Mouse (Mus musculus): ENCODE data around the gene Olfr1057.
"Not testable (repeated sequence)": the region's sequence is repeated elsewhere in the genome, so short reads cannot be mapped to it uniquely, and the experiment has no call there.

Olfr1057 gene

DNA sequence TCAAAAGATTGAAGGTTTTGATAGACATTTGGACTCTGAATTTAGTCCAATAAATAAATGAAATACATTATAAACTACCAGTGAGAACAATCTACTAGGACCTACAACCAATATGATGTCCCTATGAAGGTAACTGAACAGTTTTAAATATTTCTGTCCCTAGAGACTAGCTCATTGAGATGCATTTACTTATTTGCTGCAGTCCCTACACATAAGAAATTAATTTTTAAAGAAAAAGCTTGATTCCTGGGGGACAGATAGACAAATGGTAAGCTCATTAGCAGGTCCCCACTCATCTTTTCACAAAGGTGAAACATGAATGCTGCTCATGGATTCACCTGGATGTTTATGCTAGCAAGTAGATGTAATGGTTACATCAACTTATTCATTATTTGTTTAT lies at the start of gene Olfr1057:
Gene Olfr1057, minus strand, starts transcription at position 101 of the 400 bp plus-strand sequence.
- no peak for DNase-seq

DNA sequence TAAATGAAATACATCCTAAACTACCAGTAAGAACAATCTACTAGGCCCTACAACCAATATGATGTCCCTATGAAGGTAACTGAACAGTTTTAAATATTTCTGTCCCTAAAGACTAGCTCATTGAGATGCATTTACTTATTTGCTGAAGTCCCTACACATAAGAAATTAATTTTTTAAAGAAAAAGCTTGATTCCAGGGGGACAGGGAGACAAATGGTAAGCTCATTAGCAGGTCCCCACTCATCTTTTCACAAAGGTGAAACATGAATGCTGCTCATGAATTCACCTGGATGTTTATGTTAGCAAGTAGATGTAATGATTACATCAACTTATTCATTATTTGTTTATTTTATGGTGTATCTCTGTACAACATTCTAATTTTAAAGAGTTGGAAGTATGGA lies 48.5 kb upstream of the Olfr1057 start, which contains the start of gene Olfr1062:
Gene Olfr1062, minus strand, starts transcription at position 101 of the 400 bp plus-strand sequence.
- DNase-seq = not testable (repeated sequence)

DNA sequence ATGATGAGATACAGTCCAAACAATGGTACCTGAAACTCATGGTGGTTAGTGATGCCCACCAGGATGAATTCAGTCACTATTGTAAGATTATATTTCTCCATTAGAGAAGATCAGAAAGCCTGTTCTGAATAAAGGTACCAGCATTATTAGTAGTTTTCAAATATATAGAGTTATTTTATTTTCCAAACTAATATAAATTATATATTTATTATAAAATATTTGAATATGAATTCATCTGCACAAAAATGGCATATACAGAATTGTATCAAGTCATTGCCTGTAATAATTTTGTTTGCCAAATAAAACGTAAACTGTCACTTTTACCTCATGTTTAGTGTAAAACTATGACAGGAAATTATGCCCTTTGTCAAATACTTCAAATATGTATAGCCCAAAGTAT lies 35.8 kb upstream of the Olfr1057 start, which contains the start of gene Olfr1061:
Gene Olfr1061, minus strand, starts transcription at position 101 of the 400 bp plus-strand sequence.
- DNase-seq = no peak

DNA sequence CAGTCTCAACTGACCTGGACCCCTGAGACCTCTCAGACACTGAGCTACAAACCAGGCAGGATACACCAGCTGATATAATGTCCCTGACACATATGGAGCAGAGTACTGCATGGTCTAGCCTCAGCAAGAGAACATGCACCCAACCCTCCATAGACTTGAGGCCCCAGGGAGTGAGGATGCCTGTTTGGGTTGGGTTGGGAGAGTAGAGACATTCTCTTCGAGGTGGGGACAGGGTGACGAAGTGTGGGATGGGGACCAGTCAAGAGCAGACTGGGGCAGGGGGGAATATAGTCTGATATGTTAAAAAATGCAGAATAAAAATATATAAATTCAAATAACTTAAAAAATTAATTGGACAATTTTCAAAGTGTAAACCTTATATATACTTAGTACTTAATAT lies 16.9 kb upstream of the Olfr1057 start:
- DNase-seq = no peak

DNA sequence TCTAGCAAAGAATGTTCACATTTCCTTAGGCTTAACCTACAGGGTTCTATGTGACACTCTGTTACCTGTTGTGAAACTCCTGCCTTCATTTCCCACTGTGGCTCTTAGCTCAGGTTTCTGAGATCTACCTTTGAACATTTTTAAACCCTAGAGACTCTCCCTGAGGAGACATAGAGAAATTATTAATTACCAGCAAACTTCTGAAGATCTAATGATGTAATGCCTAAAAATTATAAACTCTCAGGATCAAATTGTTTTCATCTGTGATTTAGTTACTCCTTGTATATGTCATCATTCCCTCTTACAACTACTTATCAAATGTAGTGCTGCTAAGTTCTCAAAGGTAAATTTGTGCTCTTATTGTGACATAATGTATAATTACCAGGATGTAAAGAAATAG lies 10.3 kb upstream of the Olfr1057 start, which contains the start of gene Olfr1058:
Gene Olfr1058, minus strand, starts transcription at position 101 of the 400 bp plus-strand sequence.
- not testable (repeated sequence) for DNase-seq

DNA sequence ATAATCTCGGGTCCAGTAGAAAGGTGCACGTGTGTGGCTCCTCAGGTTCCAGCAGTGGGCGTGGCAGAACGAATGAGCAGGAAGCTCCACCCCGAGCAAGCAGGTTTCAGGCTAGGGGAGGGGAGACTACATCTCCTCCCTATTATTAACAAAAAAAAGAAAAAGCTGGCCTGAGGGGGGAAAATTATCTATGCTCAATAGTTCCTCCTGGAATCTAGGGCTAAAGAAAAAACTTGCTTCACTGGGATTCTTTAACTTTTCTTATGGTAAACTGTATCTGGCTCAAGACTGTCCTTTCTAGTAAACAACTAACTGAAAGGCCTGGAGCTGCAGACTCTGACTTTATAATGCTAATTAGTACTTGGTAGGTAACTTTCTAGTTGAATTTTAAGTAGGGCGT lies 11.9 kb downstream of the Olfr1057 start:
- not testable (repeated sequence) for DNase-seq

DNA sequence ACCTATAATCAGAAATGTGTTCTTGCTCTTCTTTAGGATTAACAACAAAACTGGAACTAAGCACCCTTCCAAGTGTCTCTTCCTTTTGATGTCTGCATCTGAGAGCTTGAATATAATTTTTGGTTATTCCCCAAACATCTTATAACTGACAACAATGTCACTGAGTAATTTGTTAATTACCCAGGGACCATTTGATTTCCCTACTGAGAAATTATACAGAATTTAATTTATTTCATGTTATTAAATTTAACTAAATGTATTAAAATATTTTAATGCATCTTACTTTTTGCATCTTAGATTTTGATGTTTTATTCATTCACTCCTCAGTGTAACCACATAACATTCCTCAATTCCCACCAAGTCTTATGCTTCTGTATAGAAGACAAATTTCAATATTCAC lies 15.8 kb downstream of the Olfr1057 start, which contains the start of gene Olfr1056:
Gene Olfr1056, minus strand, starts transcription at position 101 of the 400 bp plus-strand sequence.
- DNase-seq = no peak

DNA sequence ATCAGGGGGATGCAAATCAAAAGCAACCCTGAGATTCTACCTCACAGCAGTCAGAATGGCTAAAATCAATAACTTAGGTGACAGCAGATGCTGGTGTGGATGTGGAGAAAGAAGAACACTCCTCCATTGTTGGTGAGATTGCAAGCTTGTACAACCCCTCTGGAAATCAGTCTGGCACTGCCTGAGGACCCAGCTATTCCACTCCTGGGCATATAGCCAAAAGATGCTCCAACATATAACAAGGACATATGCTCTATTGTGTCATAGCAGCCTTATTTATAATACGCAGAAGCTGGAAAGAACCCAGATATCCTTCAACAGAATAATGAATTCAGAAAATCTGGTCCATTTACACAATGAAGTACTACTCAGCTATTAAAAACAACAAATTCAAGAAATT lies 26.4 kb downstream of the Olfr1057 start:
- DNase-seq = not testable (repeated sequence)

DNA sequence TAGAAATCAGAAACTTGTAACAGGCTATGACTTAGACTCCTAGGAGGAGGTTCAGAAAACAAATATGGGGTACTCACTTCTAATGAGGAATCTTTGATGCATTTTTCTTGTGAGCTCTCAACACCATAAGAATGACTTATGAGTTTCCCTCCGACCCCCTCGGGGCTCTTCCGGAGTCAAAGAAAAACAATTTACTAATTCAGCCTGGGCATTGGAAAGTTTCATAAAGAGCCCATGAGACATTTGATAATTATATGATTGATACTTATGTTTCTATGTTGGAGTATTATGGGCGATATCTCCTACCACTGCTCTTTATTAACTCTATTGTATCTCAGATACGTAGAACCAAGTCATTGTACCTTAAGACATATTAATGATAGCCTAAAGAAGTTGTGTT lies 28.0 kb downstream of the Olfr1057 start, which contains the start of gene Olfr1055:
Gene Olfr1055, minus strand, starts transcription at position 101 of the 400 bp plus-strand sequence.
- no peak for DNase-seq

DNA sequence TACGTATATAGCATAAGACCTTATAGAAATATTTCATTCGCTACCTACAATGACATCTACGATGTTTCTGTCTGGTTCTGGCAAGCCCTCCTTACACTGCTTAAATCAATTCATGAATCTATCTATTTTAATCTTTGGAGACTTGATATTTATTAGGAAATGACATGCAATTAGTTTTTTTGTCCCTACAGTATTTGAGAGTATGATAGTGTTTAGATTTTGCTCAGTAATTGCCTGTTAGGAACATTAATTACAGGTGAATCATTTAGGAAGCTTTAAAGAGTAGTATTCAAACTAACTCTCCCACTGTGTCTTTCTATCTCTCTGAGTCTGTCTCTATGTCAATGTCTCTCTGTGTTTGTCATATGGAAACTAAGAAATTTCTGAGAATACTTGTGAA lies 42.9 kb downstream of the Olfr1057 start, which contains the start of gene Olfr1054:
Gene Olfr1054, minus strand, starts transcription at position 101 of the 400 bp plus-strand sequence.
- DNase-seq = no peak

All from kidney, postnatal 25 days (tissue).